Mouse (Mus musculus) cerebral cortex, adult 2 months (tissue): ENCODE results near the gene Wdr63.

Experiments used
- WGBS: fragments of 180-500 bp; shearing (Covaris S2); methylation state at CpG from one replicate; pipeline ENCODE4 v1.1.7; 2018; 5-methylcytosine and 5-hydroxymethylcytosine counted together

Wdr63 gene

GRCm38 (mm10) chr3:146107921-146108571, at the start of gene Wdr63:
Gene Wdr63 (minus strand): TSS chr3:146108130.
- 10% methylated on average over 18 of the region's 18 CpGs for WGBS

DNA sequence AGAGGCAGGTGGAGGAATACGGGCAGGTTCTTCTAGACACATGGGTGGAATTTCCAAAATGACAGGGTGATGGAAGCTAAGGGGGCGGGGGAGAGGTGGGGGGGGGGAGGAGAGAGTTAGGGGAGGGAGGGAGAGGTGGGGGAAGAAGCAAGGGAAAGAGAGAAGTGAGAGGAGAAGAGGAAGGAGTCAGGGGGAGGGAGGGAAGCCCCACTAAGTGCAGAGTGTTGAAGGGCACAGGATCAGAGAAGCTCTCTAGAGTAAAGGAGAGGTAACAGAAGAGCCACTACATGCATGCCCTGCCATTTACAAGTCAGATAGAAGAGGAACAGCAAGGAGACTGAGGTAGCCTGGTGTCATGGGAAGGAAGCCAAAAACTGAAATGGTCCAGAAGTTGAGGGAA, 48.9 kb upstream of the Wdr63 start:
- WGBS = 84% methylated on average over 2 of the region's 2 CpGs

DNA sequence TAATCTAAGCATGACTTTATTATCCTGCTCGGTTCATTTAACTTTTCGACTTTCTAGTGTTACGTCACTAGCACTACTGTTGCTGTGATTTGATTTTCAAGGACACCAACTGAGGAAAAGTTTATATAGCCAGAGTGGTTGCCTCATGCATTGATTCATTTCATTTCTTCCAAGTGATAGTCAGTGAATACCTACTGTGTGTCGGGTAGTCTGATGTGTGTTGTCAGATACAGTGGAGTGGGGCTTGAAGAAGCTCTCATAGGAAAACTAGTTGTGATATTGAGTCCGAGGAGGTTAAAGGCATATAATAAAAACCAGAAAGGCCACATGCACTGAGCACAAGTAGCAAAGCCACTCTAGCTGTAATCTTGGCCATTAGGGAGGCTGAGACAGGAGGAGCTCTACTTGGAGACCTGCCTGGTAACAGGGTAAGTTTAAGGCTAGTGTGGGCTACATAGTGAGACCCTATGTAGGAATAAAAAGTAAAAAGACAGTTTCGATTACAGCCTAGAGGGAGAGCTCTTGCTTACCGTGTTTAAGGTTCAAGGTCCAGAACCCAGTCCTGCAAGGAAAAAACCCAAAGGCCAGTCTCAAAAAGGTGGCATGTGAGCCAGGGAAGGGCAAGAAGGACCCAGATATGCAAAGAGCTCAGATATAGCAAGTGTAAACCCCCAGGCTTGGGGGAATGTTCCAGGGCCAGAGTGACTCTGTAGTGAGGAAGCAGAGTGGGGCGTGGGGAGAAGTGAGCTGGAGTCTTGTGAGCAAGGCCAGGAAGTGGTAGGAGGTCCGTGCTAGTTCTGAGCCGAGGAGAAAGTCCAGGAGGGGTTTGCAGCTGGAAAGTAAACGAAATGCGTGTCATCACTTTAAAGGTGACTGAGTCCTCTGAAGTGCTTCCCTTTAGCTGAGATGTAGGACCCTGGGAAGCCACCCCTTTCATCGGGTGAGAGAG, 48.0 kb upstream of the Wdr63 start:
- WGBS = 86% methylated on average over 13 of the region's 13 CpGs

DNA sequence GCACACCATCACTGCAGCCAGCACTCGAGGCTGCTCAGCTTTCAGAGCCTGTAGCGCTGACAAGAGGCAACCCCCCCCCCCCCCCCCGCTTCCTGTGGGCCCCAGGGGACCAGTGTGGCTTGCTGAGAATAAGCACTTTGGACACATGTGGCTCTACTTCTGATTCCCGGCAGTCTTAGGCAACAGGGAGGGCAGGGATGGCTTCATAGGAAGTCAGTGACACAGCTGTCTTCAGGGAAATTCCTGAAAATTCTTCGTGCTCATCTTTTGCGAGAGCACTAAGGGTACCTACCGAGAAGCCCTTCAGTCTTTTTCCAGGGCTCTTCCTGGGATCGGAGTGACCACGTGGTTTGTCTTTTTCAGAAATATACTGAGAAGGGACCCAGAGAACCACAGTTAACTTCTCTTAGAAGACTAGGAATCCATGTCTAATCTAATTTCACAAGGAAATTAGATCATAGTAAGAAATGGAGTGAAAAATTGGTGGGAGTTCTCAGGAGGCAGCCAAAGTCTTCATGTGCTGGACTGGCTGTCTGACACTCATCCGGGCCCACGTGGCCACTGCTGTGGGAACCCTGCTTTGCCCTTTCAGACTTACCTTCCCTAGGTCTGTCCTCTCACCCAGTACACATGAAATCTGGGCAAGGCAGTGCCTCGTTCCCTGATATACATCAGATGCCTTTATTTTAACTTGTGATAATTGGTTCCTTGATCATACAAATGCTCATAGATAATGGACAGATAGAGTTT, 46.1 kb upstream of the Wdr63 start:
- WGBS = 59% methylated on average over 12 of the region's 12 CpGs

- 82% methylated on average over 2 of the region's 2 CpGs for WGBS
Measured at GRCm38 (mm10) chr3:146152913-146153312, 45.0 kb upstream of the Wdr63 start.

DNA sequence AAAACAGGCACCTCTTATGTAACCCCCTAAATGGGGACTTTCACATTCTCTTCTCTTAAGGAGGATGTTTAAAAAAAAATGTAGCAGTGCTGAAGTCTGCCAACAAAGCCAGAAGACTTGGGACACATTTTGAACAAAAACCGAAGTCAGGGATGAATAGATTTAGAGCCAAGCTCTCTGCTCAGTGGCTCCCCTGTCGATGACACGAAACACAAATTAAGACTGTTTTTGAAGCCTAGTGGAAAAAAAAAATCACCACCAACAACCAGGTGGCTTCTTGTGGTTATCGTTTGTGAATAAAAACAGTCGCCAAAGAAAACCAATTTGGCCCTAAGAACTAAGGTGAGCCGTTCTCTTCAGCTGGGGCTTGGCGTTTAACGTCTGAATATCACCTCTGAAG, 44.4 kb upstream of the Wdr63 start:
- WGBS = 73% methylated on average over 8 of the region's 8 CpGs

GRCm38 (mm10) chr3:146151755-146152154, 43.8 kb upstream of the Wdr63 start:
- 93% methylated on average over 8 of the region's 8 CpGs for WGBS

DNA sequence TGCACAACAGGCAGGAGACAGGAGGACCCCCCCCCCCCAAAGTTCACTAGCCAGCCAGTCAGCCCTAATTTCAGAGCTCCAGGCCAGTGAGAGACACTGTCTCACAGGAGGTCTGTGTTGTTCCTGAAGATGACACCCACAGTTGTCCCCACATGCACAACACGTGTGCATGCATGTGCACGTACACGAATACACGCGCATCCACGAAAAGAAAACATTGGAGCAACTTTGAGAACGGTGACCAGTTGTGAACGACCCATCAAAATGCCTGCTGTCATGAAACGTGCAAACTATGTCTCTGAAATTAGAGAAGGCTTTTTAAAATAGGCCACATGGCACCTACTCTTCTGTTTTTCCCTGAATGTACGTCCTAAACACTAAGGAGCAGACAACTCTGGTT, 43.4 kb upstream of the Wdr63 start:
- 94% methylated on average over 10 of the region's 10 CpGs for WGBS

DNA sequence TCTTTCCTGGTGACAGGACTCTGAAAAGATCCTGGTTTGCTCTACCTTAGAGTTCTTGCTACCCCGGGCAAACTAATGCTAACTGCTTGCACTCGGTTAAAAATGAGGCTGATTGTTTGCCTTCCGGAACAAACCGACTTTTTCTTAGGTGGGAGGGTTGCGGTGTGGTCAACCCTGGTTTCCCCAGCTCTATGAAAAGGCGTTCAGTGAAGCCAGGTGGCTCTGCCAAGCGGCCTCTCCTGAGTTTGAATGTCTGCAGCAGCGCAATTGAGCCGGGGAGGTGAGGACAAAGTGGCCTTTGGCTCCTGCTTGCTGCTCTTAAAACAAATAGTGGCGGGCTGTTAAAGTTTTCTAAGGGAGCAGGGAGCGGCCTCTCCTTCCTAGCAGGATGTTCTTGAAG, 42.6 kb upstream of the Wdr63 start:
- WGBS = 39% methylated on average over 11 of the region's 11 CpGs

DNA sequence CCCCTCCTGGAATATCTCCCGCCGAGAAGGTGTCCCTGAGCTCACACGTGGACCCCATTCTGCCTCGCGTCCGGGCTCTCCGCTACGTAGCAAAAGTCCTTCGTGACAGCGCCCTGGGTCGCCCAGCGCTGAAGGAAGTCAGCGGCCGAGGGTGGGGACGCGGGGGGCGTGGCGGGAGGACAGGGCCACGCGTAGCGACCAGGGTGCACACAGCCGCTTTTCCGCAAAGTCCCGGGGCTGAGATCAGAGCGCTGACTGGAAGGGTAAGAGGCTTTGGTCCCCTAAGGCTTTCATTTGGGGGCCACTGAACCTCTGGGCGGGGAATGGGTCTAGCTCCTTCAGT, 42.1 kb upstream of the Wdr63 start:
- under 1% methylated on average over 26 of the region's 26 CpGs for WGBS

GRCm38 (mm10) chr3:146149156-146150057, 41.5 kb upstream of the Wdr63 start, which contains the start of gene Mcoln2:
Gene Mcoln2 (plus strand): TSS chr3:146149833.
- WGBS = 21% methylated on average over 34 of the region's 34 CpGs

DNA sequence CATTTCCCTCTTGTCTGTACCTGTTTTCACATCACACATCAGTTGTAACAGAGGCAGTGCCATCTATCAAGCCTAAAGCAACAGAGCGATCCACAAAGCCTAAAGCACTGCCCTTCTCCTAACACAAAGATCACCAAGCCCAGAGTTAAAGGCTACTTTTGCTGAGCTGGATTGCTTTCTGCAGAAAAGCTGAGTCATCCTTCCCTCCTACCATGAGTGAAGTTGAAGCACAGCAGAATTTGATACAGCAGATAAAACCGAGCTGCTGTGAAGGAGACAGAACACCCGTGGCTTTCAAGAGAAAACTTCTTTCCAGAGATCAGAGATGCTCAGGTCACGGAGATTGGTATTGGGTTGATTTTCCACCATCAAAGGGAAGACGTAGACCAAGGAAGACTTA, 38.2 kb upstream of the Wdr63 start:
- whole genome bisulfite sequencing = 60% methylated on average over 5 of the region's 5 CpGs

GRCm38 (mm10) chr3:146145501-146145900, 37.6 kb upstream of the Wdr63 start:
- 60% methylated on average over 5 of the region's 5 CpGs for WGBS

DNA sequence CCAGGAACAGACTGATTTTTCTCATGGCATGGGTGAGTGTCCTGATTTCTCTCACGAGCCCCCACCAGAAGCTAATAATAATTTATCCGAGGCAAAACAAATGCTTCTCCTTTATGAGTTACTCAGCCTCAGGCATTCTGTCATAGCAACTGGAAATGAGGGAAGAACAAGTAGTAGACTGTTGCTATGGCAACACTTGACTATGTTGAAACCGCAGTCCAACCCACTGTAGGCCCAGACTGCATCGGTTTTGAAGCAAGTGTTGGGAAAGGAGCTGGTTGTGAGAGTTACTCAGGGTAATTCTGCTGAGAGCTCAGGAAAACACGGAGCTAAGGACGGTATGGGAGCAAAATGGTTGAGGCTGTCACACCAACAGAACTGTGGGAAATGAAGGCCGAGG, 34.6 kb upstream of the Wdr63 start:
- WGBS = 75% methylated on average over 7 of the region's 7 CpGs

DNA sequence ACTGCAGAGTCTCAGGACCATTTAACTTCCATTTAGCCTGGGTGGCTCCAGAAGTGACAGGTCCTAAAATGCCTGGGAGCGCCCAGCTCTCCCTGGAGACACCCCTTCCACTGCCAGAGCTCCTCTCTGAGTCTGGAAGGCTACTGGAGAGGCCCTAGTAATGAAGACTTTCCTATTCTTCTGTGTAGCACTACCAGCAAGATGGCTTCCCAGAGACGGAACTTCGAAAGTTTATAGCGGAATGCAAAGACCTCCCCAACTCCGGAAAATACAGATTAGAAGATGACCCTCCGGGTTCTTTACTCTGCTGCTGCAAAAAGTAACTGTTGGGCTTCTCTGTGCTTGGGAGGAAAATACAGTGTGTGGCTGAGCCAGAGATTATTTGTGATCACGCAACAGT, 32.3 kb upstream of the Wdr63 start:
- 97% methylated on average over 7 of the region's 7 CpGs for WGBS

- 33% methylated on average over 10 of the region's 10 CpGs for WGBS
Measured at GRCm38 (mm10) chr3:146136422-146136821, 28.5 kb upstream of the Wdr63 start.

- 87% methylated on average over 2 of the region's 2 CpGs for WGBS
Measured at GRCm38 (mm10) chr3:146135417-146135816, 27.5 kb upstream of the Wdr63 start.

DNA sequence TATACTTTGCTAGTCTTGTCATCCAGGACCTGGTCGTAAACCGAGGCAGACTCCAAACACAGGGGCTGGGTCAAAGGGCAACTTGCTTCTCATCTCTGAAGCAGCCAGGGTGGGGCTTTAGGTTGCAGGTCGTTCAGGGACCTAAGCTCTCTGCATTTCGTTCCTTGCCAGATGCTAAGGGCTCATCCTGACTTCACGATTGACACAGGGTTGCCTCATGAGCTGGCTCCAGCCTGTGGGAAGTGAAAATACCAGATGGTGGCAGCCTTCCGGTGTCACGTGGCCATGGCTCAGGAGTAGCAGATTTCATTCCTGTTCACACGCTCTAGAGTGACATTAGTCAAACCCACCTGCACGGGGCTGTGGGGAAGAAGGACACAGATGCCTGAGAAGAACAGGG, 26.9 kb upstream of the Wdr63 start:
- 82% methylated on average over 9 of the region's 9 CpGs for WGBS

GRCm38 (mm10) chr3:146127205-146127604, 19.3 kb upstream of the Wdr63 start:
- WGBS = 82% methylated on average over 6 of the region's 6 CpGs

DNA sequence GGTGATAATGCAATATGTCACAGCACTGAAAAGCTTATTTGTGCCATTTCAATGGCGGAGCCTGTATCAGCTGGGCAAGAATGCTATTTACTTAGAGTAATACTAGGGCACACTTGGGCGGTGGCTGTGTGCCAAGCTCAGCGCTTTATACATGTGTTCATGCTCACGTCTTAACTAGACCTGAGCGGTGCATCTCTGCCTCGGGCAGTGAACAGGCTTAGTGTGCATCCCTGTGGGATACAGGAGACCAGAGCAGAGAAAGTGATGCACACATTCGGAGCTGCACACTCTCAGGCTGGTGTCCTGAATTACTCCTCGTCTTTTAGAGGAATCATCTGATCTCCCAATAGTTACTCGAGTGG, 15.5 kb upstream of the Wdr63 start:
- 55% methylated on average over 9 of the region's 9 CpGs for WGBS

DNA sequence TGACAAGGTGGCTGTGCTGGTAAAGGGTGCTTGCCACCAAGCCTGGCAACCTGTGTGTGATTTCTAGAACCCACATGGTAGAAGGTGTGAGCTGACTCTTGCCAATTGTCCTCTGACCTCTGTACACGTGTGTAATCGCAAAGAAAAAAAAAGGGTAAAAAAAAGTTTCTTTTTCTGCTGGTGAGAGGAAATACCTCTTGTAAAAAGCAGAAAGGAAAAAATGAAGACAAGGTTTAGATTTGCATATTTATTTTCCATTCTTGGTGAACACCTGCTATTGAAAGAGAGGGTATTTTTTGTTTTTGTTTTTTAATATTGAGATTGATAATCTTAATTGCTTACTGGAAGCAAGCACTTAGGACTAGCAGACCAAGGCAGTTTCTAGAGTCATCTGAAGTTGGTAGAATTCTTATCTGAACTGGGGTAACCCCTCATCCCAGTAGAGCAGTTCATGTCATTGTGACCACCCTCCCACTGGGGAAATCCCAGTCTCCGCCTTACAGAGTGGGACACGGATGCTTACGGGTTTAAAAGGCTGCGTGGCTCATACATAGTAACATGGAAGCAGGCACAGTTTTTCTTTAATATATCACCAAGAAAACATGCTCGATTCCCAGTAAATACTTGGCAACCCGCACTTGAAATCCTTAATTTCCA, 15.0 kb upstream of the Wdr63 start:
- 83% methylated on average over 8 of the region's 8 CpGs for WGBS
